Mouse (Mus musculus) spleen, adult 2 months (tissue): ENCODE data around the gene Uhrf1bp1. TPM values are rescaled to one million over a fixed set of nuclear protein-coding genes. Genes with fewer than 3 reads are reported as not detected.

Source experiments
- DNase-seq, 2 experiments: peaks; one replicate each; pipeline versions ENCODE4 v3.0.0 to v3.0.0-alpha.2; 2012 to 2021; ENCODE audit warnings: low spot score in 2 of 2, low read depth in 1 of 2
- H3K27ac ChIP-seq: fragments of 200-500 bp; 2 replicates; pipeline ENCODE4 v1.5.1; 2012; ENCODE audit warnings: low read length, inconsistent platforms; ENCODE audit not compliant: insufficient read depth
- H3K27me3 ChIP-seq: fragments of 200-500 bp; 2 replicates; pipeline ENCODE4 v1.6.1; 2012; ENCODE audit warnings: mild to moderate bottlenecking, moderate library complexity, low read length, inconsistent platforms; ENCODE audit not compliant: control insufficient read depth, insufficient read depth
- H3K36me3 ChIP-seq: fragments of 200-500 bp; 2 replicates; pipeline ENCODE4 v1.6.1; 2012; ENCODE audit warnings: mild to moderate bottlenecking, low read length, inconsistent platforms; ENCODE audit not compliant: control insufficient read depth, insufficient read depth
- H3K4me1 ChIP-seq: fragments of 200-500 bp; 2 replicates; pipeline ENCODE4 v1.6.1; 2011; ENCODE audit warnings: inconsistent platforms; ENCODE audit not compliant: control insufficient read depth, insufficient read depth, insufficient read length
- H3K4me3 ChIP-seq: fragments of 200-500 bp; 2 replicates; pipeline ENCODE4 v1.5.1; 2011; ENCODE audit warnings: mild to moderate bottlenecking, inconsistent platforms; ENCODE audit not compliant: insufficient read depth, insufficient read length; ENCODE audit errors: extremely low read depth
- CTCF ChIP-seq: fragments of 200-500 bp; IDR thresholded peaks from 2 replicates; pipeline ENCODE4 v1.5.1; 2011; ENCODE audit warnings: mild to moderate bottlenecking, inconsistent platforms; ENCODE audit not compliant: insufficient read depth, insufficient read length, insufficient replicate concordance; ENCODE audit errors: extremely low read depth
- POLR2A ChIP-seq: fragments of 200-500 bp; IDR thresholded peaks from 2 replicates; pipeline ENCODE4 v1.6.1; 2011; ENCODE audit warnings: low read depth, low read length, inconsistent platforms
- WGBS: fragments of 180-500 bp; shearing (Covaris S2); methylation state at CpG from one replicate; pipeline ENCODE4 v1.1.7; 2018; 5-methylcytosine and 5-hydroxymethylcytosine counted together
- polyA plus RNA-seq: library from polyadenylated mRNA; depleted of rRNA; stranded (reverse); fragments of >200 nt; gene quantifications from 2 replicates; pipeline ENCODE4 v1.2.3, GENCODE M21; 2012

Uhrf1bp1 gene
- polyA plus RNA-seq, 1 experiment: 2.5 TPM

GRCm38 (mm10) chr17:27916366-27916765, 60.1 kb downstream of the Uhrf1bp1 start:
- Histone ChIP-seq H3K4me3 (no peak overlapping the region), H3K27ac (no peak overlapping the region), H3K36me3 (no peaks in the 10 kb centered on the region), H3K4me1 (no peaks in the 10 kb centered on the region), H3K27me3 (no peaks in the 10 kb centered on the region)
- 92% methylated on average over 4 of the region's 4 CpGs for WGBS
- TF ChIP-seq CTCF (no peak), POLR2A (no peak)
- no peak for DNase-seq

GRCm38 (mm10) chr17:27920676-27921075, 64.4 kb downstream of the Uhrf1bp1 start:
- Histone ChIP-seq H3K4me3 (no peak overlapping the region), H3K4me1 (no peaks in the 10 kb centered on the region), H3K27ac (no peak overlapping the region), H3K27me3 (no peaks in the 10 kb centered on the region), H3K36me3 (no peaks in the 10 kb centered on the region)
- DNase-seq: no peak
- WGBS: 89% methylated on average over 4 of the region's 4 CpGs
- TF ChIP-seq CTCF (no peak), POLR2A (no peak)

DNA sequence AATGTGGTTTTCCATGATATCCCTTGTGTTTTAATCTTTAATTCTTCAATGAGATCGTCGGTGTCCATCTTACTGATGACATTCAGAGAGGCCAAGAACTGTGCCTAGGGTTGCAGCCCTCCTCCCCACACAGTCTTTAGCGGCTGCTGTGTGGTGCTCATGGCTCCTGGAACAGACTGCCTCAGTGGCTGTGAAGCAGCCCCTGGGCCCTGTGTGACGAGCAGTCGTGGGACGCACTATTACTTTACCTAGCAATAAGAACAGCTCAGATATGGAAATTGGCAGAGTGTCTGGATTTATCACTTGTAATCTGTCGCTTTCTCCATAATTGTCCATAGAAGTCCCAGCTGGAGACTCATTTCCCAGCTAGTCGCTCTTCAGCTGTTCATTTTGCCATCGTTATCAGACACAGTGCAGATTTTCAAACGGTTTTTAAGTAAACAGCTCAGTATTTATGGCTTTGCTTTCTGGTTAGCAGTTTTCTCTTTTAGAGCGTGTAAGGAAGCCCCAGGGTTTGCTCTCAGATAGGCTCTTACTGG, 66.0 kb downstream of the Uhrf1bp1 start:
- H3K27ac ChIP-seq: no peak overlapping the region
- no peaks in the 10 kb centered on the region for H3K27me3 ChIP-seq
- no peak for DNase-seq
- TF ChIP-seq CTCF: no peak
- no peak for TF ChIP-seq POLR2A
- H3K4me1 ChIP-seq: no peaks in the 10 kb centered on the region
- no peak overlapping the region for H3K4me3 ChIP-seq
- 90% methylated on average over 11 of the region's 11 CpGs for WGBS
- H3K36me3 ChIP-seq: no peaks in the 10 kb centered on the region

DNA sequence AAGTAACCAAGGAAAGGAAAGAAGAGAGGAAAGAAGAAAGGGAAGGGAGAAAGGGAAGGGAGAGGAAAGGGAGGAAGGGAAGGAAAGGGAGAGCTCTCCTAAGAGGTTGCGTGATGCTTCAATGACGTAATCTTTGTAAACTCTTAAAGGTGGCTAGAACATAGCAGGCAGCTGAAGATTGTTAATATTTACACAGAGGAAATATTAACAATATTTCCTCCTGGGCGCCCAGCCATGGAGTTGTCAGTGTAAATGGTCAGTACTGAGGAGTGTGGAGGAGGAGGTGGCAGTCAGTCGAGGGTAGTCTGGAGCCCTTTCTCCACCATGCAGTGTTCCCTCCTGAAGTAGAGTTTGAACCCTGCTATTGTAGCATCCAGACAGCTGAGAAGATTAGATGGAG, 68.8 kb downstream of the Uhrf1bp1 start:
- H3K4me1 ChIP-seq: no peaks in the 10 kb centered on the region
- no peak overlapping the region for H3K4me3 ChIP-seq
- H3K36me3 ChIP-seq: no peaks in the 10 kb centered on the region
- no peak for DNase-seq
- 85% methylated on average over 4 of the region's 4 CpGs for WGBS
- H3K27ac ChIP-seq: no peak overlapping the region
- no peaks in the 10 kb centered on the region for H3K27me3 ChIP-seq
- no peak for TF ChIP-seq POLR2A
- no peak for TF ChIP-seq CTCF

DNA sequence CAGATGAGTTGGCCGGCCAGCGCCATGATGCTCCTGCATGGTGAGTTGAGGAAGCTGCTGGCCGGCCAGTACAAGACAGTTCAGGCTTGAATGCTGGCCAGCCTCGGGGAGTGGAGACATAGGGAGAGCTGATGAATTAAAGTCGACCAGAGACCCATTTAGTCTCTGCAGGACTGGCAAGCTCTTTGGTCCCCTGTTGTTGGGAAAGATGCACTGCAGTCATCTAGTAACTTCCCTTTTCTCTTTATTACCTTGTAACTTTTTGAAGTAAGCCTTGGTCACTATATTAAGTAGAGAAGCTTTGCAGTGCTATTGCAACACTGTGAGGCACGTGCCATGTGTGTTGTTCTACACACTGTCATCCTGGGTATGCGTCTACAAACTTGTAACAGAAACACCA, 69.3 kb downstream of the Uhrf1bp1 start:
- Histone ChIP-seq H3K27me3 (no peaks in the 10 kb centered on the region), H3K36me3 (no peaks in the 10 kb centered on the region), H3K27ac (no peak overlapping the region), H3K4me3 (no peak overlapping the region), H3K4me1 (no peaks in the 10 kb centered on the region)
- TF ChIP-seq POLR2A (no peak), CTCF (no peak)
- WGBS: 65% methylated on average over 7 of the region's 7 CpGs
- no peak for DNase-seq

DNA sequence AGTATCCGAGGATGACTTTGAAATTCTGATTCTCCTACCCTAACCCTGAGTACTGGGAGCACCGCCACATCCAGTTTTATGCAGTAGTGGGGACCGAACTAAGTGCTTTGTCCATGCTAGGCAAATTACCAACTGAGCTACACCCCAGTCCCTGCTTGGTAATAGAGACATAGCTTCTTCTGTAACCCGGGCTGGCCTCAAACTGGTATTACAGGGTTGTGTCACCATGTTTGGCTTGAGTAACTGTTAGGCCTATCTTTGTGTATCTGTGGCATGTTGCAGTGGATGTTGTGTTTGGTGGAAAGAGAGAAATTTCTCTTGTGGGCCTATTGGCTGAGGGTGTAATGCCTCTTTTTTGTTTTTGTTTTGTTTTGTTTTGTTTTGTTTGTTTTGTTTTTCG, 74.0 kb downstream of the Uhrf1bp1 start:
- no peak overlapping the region for H3K27ac ChIP-seq
- DNase-seq: no peak
- whole genome bisulfite sequencing: 87% methylated on average over 5 of the region's 5 CpGs
- H3K36me3 ChIP-seq: no peaks in the 10 kb centered on the region
- H3K4me3 ChIP-seq: no peak overlapping the region
- TF ChIP-seq CTCF (no peak), POLR2A (no peak)
- no peaks in the 10 kb centered on the region for H3K27me3 ChIP-seq
- H3K4me1 ChIP-seq: no peaks in the 10 kb centered on the region

- Histone ChIP-seq H3K36me3 (no peaks in the 10 kb centered on the region), H3K4me1 (no peaks in the 10 kb centered on the region), H3K4me3 (no peak overlapping the region), H3K27me3 (no peaks in the 10 kb centered on the region), H3K27ac (no peak overlapping the region)
- no peak for DNase-seq
- WGBS: 80% methylated on average over 4 of the region's 4 CpGs
- no peak for TF ChIP-seq POLR2A
- no peak for TF ChIP-seq CTCF
Measured at GRCm38 (mm10) chr17:27931826-27932225, 75.6 kb downstream of the Uhrf1bp1 start.
